Mouse (Mus musculus) liver, adult (tissue): Measurements from ENCODE around the gene Rarres1.
A peak's percentile ranks its signal among the peaks of the same experiment; 100 is the strongest.

Experiments used
- GATA4 ChIP-seq: IDR thresholded peaks from 2 replicates; pipeline ENCODE4 v1.6.1; 2014; ENCODE audit warnings: mild to moderate bottlenecking, low read length; ENCODE audit not compliant: insufficient replicate concordance

Gene Rarres1

DNA sequence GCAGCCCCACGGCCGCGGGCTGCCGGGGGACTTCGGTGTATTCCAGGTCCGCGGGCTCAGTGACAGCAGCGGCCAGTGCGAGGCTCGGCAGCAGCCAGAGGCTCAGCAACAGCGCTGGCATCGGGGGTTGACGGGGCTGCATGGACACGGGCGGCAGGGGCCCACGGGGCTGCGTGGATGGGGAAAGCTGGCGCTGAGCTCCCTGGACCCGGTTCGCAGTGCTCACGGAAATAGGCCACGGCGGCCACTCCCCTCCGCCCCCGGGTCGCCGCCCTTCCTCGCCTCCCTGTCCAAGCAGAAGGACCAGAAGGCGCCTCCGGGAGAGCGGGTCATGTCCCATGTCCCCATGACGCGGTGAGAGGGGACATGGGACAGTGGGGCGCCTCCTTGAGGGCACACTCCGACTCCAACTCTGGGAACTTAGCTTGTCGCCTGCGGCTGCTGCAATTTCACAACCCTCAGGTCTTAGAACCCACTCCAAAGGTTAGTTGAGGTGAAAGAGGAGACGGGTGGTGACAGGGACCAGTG is at the start of gene Rarres1:
TSS of gene Rarres1 (minus strand) at position 250 of the 528 bp plus-strand sequence.
- TF ChIP-seq GATA4, result no peak

DNA sequence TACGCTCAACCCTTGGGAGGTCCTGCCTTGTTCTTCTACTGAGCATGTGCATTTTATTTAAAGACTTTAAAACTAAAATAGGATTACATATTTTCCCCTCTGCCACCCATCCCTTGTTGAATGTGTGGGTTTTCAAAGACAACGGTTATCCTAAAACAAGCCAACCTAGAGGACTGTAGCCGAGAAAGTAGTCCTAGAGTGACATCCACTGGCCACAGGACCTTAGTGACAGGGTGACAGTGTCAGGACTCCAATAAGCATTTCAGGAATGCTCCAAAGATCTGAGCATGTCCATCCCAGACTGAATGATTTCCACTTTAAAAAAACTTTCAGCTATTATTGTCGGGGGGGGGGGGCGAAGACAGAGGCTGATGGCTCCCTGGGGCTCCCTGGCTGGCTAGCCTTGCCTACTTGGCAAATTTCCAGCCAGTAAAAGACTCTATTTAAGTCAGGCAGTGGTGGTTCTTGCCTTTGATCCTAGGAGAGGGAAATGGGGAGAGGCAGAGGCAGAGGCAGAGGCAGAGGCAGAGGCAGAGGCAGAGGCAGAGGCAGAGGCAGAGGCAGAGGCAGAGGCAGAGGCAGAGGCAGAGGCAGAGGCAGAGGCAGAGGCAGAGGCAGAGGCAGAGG is 49.5 kb upstream of the Rarres1 start:
- TF ChIP-seq GATA4, result no peak

DNA sequence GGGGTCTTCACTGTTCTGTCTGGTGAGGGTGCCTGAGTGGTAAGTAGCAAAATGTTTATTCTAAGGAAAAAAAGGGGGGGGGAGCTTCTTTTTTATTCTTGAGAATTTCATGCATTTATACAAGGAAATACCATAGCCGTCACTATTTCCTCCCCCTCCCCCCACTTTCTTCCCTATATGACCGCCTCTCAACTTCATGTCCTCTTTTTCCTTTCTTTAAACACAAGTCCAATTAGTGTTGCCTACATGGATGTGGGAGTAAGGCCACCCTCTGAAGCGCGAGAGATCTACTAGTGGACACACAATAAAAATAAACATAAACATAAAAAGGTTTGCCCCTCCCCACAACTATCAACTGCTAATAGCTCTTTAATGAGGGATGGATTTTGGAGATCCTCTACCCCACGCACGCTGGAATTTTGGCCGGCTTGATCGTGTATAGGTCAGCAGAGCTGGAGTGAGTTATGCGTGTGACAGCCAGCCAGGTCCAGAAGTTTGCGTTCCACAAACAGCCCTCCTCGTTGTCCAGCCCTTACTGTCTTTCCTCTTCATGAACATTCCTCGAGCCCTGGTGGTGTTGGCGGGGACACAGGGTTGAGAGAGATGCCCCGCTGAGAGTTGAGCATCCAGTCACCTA is 42.5 kb upstream of the Rarres1 start:
- TF ChIP-seq GATA4, result no peak

DNA sequence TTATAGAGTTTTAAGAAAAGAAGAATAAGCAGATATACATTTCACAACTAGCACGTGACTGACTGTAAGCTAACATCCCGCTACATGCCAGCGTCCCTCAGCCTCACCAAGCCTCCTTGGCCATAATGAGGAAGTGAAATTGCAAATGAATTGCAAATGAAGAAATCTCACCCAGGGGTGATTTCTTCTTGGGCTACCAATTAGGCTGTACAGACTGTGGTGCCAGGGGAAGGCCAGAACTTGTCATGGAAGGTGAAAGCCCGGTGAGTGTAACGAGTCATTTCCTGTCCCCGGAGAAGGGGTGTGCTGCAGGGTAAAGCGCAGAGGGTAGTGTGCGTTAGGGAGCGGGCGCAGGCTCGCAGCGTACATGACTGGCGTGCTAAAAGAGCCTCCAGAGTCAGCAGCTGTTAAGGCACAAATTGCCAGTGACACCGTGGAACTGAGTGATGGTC is 41.9 kb upstream of the Rarres1 start:
- no peak for TF ChIP-seq GATA4

DNA sequence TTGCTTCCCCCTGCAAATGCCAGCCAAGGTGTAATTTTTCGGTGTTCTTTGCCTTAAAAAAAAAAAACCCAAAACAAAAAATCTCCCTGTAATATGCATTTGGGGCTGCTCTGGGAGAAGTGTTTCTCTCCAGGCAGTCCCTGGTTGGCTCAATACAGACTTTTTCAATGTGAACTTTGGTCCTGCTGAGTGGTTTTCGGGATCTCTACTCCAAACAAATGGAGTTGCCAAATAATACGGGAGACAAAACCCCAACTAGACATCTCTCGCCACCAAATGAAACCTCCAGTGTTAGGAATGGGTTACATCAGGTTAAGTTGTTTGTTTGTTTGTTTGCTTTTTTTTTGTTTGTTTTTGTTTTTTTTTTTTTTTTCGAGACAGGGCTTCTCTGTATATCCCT is 39.9 kb upstream of the Rarres1 start:
- TF ChIP-seq GATA4, result no peak

DNA sequence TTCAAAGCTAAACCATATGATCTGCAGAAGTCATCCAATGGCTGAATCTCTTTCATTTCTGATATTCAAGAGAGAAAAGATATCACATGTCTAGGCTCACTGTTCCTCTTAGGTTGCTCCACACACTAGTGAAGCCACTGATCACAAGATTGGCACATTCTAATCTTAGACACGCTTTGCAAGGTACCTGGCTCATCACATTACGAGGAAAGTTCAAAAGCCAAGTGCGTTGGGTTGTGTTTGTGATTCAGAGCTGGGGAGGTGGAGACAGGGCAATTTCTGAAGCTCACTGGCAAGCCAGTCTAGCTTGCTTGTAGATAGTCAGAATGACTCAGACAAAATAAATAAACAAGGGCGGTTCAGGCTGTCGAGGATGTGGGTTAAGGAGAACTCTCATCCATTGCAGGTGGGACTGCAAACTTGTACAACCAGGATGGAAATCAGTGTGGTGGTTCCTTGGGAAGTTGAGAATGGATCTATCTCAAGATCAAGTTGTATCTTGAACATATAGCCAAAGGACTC is 38.7 kb upstream of the Rarres1 start:
- TF ChIP-seq GATA4, result no peak

DNA sequence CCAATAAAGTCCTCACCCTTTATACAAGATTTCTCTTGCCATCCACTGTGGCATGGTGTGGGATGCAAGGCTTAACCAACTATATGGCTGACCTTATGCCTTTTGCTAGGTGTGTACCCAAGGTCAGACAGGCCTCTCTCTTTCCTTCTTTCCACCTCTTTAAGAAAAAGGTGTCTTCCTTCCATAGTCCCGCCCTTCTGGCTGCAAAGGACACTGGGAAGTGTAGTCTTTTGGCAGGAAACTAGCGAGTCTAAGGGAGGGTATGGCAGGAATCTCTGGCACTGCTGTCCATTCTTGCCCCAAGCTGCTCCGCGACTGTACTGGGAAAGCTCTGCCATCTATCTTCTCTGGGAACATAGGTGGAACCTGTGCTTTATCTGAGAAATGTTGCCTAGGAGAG is 38.0 kb upstream of the Rarres1 start:
- no peak for TF ChIP-seq GATA4

DNA sequence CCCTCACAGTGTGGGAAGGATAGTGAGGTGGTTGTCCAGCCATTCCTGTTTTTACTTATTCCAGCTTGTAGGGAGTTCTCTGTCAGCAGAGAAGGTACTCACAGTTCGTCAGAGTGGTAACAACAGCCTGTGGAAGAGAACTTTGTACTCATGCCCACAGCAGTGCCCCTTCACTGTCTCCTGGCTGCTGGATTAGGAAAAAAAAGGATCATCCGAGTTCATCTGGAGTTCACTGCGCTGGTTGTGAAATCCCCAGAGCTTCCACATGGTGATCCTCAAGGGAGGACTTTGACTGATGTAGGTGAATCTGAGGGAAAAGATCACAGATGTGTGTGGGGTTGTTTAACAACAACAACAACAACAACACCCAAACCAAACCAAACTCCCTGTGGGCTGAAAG is 35.9 kb upstream of the Rarres1 start:
- TF ChIP-seq GATA4, result no peak

DNA sequence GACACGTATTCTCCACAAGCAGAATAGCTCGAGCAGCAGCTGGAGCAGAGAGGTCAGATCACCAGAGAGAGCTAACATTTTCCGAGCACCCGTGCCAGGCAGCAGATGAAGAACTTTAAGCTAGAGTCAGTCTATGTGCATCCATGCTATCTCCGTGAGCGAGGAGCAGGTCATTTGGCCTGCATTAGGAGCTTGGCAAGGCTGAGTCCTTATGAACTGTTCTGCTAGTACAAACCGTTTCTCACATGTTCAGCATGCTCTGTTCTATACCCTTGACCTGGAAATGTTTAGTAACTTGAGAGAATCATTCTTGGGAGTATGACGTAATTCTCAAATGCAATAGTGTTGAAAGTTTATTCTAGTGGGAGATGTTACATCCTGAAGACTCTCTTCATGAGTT is 28.3 kb upstream of the Rarres1 start:
- TF ChIP-seq GATA4, result no peak

DNA sequence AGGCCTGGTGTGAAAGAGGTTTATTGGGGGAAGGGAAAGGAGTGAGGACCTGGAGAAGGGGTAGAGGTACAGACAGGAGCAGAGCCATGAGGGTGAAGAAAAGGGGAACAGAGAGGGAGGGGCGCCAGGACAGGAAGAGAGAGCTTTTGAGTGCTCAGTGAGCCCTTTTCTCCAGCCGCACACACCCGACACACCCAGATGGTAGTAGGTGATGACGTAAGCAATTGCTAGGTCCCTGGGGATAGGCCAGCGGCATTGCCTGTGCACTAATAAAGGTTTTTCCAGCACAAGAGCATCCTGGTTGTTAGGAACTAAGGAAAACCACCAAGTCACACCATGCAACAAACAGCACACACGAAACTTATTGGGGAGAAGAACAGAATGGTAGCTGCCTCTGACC is 9.4 kb upstream of the Rarres1 start:
- TF ChIP-seq GATA4, result no peak

DNA sequence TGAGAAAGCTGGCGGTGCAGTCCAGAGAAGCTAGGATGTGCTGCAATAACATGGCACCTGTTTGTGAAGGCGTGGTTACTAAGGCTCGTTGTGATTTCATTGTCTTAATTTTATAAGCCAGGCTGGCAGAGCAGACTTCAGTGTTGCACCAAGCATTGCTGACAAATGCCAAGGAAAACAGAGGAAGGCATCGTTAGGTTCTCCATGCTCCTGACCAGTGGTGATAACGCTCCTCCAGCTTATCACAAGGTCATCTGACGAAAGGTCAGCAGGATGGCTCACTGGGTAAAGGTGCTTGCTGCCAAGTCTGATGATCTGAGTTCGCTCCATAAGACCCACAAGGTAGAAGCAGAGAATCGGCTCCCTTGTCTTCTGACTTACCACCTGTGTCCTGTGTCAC is 7.4 kb upstream of the Rarres1 start:
- TF ChIP-seq GATA4, result peak; percentile 78; the same call in 1 of the 2 replicates

DNA sequence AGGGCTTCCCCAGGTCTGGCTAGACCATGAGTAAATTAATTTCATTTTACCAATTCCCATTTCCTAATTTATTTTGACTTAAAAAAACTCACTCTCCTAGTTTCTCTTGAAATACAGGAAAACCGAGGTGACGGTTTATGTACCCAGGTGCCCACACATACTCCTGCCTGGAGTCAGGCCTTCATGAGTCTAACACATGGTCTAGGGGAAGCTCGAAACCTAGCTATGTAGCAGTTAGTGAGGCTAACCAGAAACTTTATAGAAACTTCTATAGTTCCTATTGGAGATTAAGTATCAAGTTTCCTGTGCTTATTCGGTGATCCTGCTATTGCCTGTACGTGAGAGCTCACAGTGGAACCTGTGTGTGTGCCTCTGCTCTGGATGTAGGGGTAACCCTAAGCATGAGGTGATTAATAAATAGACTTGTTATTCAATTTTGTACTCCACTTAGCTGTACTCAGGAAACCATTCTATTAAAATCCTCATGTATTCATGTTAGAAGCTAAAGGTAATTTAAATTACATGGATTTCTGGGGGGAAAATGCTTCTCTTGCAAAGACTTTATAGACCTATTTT is 5.3 kb upstream of the Rarres1 start:
- TF ChIP-seq GATA4, result no peak

DNA sequence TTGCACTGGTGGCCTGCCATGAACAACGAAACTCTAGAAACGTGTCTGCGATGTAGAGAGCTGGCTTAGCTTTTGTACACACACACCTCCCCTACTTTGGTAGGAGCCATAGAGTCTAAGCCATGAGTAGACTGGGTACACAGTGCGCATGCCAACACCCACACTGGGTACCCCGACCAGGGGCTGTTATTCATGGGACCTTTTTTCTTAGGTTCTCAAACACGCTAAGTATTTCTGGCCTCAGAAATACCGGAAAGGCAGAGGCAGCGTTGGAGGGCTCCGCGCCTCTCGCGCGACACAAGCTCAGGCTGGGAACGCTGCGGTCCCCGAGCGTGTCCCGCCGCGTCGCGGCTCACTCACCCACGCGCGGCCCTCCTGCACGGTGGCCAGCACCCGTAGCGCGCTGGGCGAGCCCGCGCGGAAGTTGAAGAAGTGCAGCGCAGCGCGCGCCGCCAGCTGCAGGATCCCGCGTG is 486 bp downstream of the Rarres1 start:
- no peak for TF ChIP-seq GATA4

DNA sequence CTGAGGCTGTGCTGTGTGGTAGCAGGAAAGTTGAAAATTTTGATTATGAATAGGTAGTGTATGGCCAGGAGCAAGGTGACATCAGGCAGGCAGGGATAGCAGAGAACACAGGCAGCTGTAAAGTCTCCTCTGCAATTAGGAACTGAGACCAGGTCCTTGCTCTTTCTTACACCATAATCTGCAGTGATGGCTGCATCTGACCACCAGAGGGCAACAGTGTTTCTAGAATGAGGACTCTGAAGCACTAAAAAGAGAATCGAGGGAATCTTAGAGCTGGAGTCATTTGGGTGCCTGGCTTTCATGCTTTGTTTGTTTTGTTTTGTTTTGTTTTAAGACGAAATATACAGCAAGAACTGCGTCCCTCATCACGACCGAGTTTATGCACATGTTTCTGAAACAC is 2.5 kb downstream of the Rarres1 start:
- TF ChIP-seq GATA4, result no peak

DNA sequence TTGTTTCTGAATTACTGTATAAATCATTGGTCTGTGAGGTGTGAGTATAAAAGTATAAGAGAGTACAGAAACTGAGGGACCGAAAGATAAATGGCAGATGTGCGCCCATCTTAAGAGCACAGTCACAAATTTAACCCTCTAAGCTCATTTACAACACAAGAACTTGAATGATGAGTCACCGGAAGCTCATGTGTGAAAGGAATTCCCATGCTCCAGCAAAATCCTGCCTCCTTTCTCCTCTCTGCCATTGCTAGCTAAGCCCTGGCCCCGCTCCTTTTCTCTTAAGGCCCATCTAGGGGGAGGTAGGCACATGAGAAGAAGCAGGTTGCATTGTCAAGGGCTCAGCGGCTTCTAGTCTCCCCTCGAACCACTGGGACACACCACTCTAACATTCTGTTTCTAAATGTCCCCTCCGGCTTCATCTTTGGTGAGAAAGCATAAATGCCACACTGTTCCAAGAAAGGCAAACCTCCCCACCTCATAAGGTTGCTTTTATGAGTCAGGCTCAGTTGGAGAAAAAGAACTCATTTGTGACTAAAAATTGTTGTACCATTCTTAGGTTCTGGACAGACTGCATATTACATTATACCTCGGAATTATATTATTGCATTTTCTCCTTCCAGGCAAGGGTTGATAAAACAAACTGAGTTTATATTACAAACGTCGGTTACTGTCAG is 7.0 kb downstream of the Rarres1 start:
- TF ChIP-seq GATA4, result no peak
